Mouse (Mus musculus) adrenal gland, postnatal 4 days (tissue): Measurements from ENCODE around the gene Zpld1. TPM values are rescaled to one million over a fixed set of nuclear protein-coding genes. Genes with fewer than 3 reads are reported as not detected.

Source experiments
- DNase-seq, 2 experiments: peaks; one replicate each; pipeline ENCODE4 v3.0.0; 2021 to 2022; ENCODE audit warnings: low spot score in 2 of 2, mixed read lengths in 2 of 2
- long read RNA-seq, 2 experiments: library from polyadenylated mRNA; stranded (forward); transcript quantifications; one replicate each; pipeline ENCODE4 v2.0.0; 2021
- total RNA-seq, 2 experiments: library from RNA; stranded (reverse); gene quantifications; 2 replicates each; pipeline ENCODE4 v1.2.3; 2021

Zpld1 gene
- under 1 TPM in 1 of 2 experiments, not detected in 1; 0.11 TPM for total RNA-seq
- long read RNA-seq, experiment 1 = 0 reads
- long read RNA-seq, experiment 2, partial matches to known transcripts = 0 of 1 reads
- long read RNA-seq, experiment 2, other reads (novel, unspliced or antisense) = 1 of 1 reads

DNA sequence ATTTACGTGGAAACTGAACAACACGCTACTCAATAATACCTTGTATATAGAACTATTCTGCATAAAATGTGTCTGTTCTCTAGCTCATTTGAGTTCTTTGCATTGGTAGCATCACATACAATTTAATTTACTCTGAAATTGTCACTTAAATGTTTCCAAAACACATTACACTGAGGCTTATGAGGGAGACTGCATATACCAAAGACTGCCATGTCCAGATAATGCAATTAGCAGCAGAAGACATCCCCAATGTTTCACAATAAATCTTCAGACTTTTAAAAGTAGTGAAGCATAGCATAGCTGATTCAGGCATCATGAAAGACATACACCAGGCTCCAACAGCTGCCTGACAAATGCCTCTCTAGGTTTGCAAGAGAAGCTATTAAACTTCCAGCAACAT lies at the start of gene Zpld1:
Gene Zpld1 (minus strand): TSS at position 101 of the 400 bp plus-strand sequence.
- no peak for DNase-seq

DNA sequence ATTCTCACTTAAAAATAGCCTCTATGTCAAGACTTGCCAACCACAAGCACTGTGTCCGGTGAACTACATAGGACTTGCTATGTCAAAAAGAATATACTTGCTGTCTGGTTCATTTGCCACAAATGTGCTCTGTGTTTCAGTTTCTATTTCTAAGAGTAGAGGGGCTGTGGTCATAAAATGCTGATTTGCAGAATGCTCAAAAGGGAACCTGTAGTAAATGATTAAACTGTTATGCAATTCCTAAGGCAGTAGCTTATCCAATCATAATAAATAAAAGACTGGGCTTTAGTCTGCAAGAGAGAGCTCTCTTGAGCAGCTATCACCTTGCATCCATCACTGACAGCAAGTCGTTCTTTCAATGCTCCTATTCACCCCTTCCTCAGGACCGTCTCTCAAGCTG lies 47.9 kb upstream of the Zpld1 start:
- DNase-seq = no peak

DNA sequence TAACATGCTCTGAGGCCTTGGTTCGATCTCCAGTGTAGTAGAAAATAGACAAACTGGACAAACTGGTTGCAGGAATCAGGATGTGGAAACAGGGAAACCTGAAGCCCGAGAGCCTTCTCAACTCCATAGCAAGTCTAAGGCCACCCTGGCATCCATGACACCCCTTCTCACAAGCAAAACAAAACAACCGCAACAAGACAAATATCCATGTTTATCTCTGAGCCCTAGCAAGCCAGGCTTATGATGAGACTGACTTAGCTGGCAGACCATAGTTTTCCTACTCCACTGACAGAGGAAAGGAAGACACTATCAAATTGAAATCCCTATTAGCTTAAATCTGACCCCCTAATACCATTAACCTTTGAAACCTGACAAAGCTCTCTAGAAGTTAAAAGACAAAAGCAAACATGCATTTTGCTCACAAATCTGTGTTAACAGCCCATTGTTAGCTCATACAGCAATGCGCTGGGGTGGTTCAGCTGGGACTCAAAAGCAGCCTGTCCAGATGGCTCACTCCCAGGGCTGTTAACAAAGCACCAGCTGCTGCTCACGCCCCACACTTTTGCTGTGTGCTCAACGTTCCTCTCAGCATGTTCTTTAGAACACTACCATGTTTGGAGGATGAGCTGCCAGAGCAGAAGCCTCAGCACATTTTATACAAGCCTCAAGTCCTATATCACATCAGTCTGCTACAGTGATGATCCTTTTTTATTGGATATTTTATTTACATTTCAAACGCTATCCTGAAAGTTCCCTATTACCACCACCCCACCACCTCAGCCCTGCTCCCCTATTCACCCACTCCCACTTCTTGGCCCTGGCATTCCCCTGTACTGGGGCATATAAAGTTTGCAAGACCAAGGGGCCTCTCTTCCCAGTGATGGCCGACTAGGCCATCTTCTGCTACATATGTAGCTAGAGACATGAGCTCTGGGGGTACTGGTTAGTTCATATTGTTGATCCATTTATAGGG lies 24.0 kb upstream of the Zpld1 start:
- no peak for DNase-seq

DNA sequence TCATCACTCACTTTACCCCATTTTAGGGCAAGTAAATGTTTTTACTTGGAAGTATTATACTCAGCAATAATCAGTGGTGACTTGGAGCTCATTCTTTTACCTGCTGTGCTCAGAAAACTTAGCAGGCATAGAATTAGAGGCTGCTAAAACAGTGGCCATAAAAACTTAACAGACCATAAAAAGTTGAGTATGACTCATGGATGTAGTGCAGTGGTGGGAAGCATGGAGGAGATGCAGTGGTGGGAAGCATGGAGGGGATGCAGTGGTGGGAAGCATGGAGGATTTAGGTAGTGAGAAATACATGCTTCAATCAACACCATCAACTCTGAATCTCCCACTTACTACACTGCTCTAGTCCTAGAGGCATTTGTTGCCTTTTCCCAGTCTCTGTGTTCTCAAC lies 19.2 kb upstream of the Zpld1 start:
- DNase-seq = no peak

DNA sequence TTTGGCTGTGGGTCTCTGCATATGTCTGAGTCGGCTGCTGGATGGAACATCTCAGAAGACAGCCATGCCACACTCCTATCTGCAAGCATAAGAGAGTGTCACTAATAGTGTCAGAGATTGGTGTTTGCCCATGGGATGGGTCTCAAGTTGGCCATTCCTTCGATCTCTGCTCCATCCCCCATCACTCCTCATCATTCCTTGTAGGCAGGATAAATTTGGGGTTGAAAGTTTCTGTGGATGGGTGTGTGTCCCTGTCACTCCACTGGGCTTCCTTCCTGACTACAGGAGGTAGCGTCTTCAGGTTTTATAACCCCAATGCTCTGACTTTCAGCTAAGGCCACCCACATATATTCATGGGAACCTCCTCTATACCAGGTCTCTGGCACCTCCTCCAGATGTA lies 14.3 kb upstream of the Zpld1 start:
- DNase-seq = no peak

DNA sequence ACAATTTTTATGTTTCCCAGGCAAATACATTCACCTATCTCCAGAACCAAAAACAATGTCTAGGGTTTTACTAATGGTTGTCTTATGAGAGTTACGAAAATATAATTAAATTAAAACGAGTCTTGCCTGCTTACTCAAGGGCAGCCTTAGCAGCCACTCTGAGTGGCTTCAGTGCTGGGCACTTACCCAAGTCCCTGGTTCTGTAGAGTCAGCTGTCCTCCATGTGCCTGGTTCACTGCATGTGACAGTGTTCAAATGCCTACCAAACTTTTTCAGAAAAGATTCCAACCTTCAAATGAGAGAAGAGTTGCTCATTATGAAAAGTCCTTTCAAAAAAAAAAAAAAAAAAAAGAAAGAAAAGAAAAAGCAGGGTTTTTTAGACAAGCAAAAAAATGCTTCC lies 15.1 kb downstream of the Zpld1 start:
- DNase-seq = no peak

DNA sequence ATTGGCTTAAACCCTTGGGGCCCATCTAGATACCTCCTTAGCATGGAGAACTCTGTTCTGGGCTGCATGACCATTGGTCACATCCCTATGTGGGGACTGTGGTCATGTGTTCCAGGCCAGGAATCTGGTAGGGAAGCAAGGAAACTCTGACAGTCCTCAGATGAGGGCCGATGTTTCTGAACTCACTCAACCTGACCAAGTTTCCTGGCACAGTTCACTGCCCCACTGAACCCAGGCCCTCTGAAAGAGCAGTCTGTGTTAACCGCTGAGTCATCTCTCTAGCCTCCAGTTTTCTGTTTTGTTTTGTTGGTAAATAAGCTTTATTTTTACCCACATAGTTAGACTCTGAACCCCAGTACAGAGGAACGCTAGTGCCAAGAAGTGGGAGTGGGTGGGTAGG lies 20.3 kb downstream of the Zpld1 start:
- DNase-seq = no peak

DNA sequence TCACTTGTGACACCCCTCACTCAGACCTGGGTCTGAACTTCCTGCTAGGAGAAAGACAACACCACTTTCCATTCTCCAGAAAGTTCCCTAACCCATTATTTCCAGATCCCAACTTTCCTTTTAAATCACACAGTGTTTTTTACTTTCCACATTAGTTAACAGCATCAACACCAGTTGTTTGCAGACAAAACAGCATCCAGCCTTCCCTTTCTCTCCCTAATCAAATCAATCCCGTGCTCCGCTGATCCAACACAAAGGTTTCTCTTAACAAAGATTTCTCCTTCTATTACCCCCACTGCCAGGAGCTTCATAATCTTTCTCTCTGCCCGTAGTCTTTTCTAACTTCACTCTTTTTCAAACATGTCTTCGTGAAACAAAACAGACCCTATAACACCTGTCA lies 32.5 kb downstream of the Zpld1 start:
- no peak for DNase-seq

DNA sequence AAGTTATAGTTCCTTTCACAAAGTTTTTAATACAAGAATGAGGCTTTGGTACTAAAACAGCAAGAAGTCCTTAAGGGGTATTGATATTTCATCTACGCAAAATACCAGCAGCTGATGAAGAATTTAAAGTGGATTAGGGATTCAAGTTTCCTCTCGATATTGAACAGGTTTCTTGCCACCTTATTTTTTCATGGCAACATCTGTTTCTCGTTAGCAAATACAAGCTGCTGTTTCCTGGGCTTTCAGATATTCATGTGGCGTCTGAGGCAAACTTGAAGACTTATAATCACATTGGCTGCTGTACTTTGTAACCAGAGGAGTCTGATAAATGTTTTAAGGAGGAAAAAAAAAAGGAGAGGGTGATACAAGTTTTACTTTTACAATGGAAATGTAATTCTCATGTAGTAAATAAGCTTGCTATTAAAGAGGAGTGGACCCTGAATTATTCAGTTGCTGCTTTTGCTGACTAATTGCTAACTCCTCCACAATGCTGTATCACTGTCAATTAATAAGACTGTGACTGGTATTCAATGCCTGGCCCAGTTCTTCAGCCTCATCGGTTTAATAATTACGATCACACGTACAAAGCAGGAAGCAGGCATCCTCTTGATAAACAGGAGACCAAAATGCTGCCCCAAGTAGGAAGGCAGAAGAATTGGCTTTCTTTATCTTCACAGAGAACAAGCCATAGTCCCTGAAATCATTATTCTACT lies 36.8 kb downstream of the Zpld1 start:
- no peak for DNase-seq

DNA sequence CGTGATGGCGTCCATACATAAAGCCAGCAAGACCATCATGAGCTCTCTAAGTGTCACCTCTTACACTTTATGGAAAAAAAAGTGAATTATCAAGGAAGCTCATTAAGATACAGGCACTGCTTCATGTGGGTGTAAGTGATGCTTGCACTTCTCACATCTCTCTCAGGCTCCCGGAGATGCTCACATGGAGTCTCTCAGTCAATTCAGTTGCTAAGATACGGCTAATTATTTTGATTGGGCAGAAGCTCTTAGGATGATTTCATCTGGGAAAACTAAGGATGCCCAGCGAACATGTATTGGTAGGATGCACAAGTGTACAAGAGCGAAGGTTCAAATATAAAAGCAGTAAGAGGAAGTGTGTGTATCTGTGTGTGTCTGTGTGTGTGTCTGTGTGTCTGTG lies 38.1 kb downstream of the Zpld1 start:
- DNase-seq = no peak

DNA sequence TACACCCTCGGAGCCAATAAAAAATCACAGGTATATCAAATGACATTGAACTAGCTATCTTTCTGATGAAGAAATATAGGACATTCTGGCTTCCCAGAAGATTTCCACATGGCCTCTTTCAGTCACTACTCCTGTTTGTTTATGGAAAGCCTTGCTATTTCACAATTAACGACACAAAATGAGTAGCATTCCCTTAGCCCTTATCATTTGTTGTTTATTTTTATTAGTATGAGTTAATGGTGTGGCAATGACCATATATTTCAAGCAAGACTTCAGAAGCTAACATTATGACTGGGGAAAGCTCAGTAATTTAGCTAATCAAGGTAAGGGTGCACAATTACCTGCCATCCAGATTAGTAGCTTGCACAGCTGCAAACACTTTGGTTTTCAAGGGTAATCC lies 56.8 kb downstream of the Zpld1 start:
- no peak for DNase-seq

DNA sequence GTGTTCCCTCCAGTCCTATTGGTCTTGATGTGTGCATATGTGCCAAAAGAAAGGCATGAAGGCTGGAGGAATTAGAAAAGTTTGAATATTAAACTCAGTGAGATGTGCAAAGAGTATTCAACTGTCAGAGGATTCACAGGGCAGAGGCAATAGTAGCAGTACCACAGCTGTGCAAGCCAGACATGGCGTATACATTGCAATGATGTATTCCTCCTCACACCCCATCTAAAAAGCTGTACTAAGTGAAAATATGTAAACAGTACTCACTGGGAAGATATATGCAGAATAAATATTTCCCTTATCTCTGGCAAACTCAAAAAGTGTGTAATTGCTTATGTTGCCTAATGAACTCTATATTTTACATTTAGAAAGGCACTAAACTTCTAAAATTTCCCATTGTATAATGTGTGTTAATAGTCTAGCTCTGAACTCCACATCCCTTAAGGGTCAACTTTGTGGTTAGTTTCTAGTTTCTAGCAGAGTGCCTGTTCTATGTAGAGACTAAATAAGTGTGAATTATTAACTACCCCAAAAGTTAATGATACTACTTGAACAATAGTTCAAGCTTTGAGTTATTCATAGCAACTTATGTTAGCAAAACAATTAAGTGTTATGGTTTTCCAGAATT lies 68.7 kb downstream of the Zpld1 start:
- no peak for DNase-seq

DNA sequence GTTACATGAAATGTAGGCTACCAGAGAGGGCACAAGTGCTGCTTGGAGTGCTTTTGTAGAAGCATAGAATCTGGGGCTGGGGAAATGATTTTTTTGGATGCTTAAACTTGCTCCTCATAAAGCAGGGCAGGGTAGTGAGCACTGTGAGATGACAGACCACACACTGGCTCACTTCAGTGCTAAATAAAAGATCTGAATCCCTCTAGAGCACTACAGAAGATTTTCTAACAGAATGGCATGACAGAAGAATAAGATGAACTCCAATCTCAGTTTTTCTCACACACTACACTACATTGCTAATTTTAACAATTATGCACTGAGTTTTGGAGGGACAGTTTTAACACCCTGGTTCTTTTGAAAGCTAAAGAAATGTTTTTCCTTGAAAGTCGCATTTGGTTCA lies 93.8 kb downstream of the Zpld1 start:
- no peak for DNase-seq

DNA sequence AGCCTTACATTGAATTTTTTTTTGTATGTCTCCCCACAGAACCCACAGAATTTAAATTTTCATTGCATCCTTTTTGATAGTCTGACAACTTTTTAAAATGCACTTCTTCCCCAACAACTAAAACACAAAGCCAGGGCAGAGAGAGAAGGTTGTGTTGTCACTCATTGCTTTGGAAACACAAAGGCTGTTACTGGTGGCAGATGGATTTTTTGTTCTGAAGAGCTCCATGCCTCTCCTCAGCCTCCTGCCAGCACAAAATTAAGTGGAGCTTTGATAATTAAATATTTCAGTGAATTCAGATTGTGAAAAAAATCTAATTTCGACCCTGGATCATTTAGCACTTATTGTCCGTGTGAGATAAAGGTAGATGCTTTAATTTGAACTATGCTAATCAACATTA lies 107.4 kb downstream of the Zpld1 start:
- no peak for DNase-seq

DNA sequence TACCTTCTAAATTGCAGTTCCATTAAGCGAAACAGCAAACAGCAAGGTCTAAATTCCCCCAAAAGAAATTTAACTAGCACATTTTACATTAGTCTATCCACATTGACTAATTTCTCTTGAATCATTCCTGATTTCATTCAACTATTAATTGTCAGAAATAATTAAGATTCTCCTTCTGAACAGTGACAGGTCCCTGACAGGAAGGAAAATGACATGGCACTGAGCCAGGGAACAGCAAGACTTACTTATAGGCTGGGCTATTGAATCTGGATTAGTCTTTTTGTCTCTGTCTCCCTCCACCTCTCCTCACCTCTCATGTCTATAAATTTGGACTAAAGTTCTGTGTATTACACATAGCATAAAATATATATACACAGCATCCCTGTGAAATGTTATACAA lies 112.4 kb downstream of the Zpld1 start:
- no peak for DNase-seq
